Mouse (Mus musculus): ENCODE results near the gene Fancm. TPM values are rescaled to one million over a fixed set of nuclear protein-coding genes. Genes with fewer than 3 reads are reported as not detected.

The Fancm gene
- polyA plus RNA-seq (2015; fragmentation: Illumina TruSeq; extraction: RNeasy Lipid Tissue Mini Kit (QIAGEN cat#74804); ENCODE audit: low read depth, low replicate concordance), result 4.7 TPM

GRCm38 (mm10) chr12:65075085-65075732, at the start of gene Fancm:
Gene Fancm, plus strand, starts transcription at chr12:65075603.

DNA sequence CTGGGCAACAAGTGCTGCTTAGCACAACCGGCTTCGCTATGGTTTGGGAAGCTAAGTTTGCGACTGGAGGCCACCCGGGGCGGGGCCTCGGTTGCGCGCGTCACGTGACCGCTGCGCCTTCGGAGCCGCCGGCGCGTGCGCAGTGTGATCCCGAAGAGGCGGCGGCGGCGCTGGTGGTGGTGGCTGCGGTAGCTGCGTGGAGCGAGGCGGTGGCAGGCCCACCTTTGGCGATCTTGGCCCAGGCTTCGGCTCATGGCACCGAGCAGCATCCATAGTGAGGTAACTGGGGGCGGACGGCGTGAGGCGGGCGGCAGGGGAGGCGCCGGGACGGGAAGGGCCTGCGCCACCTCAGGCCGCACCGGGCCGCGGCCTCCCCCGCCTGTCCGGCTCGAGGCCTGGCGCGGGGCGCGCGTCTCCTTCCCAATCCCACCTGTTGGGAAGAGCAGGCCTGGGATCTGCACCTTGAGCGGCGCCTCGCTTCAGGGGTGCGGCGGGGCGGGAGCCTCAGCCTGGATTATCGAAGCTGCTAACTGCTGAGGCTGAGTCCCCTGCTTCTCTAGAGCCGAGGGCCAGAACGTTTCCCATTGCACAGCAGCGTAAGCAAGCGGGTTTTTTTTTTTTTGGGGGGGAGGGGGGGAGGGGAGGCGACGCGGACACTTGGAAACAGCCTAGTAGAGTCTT, 39.1 kb upstream of the Fancm start, which contains the start of gene Prpf39:
TSS of gene Prpf39 (plus strand) at position 144 of the 681 bp plus-strand sequence.

DNA sequence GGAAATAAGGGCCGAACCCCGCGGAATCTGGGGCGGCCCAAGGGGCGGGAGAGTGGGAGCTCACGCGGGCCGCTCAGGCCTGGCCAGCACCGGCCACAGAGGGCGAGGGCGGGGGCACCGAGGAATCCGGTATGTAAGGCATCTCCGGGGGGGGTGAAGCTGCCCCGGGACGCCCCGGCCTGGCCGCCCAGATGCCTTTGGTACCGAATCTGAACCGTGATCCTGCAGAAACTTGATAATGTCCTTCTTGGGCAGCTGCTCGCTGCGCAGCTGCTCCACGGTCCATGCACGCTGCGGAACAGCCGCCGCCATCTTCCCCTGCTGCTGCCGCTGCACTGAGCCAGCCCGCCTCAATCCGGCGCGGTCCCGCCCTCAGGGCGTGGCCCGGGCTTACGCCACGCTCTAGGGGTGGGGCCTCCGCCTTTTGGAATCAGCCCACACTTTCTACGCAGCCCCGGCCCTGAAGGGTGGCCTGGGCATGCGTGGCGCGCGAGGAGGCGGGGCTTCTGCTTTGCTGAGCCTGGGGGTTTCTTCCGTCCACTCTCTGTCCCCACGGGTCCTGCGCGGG, 1.7 kb upstream of the Fancm start, which contains the start of gene Fkbp3:
TSS of gene Fkbp3 (minus strand) at position 397 of the 568 bp plus-strand sequence.

GRCm38 (mm10) chr12:65172021-65172951, 96.9 kb downstream of the Fancm start, which contains the start of gene Mis18bp1:
Gene Mis18bp1, minus strand, starts transcription at chr12:65172604.

Other genes with a start within 250 kb of the Fancm start
- gene Gm527, start 157.7 kb upstream of the Fancm start, polyA plus RNA-seq (2015; fragmentation: Illumina TruSeq; extraction: RNeasy Lipid Tissue Mini Kit (QIAGEN cat#74804); ENCODE audit: low read depth, low replicate concordance), result 18.2 TPM
- 13.5 TPM for gene Klhl28, start 110.1 kb upstream of the Fancm start, polyA plus RNA-seq (2015; fragmentation: Illumina TruSeq; extraction: RNeasy Lipid Tissue Mini Kit (QIAGEN cat#74804); ENCODE audit: low read depth, low replicate concordance)
- gene Togaram1, start 109.8 kb upstream of the Fancm start, polyA plus RNA-seq (2015; fragmentation: Illumina TruSeq; extraction: RNeasy Lipid Tissue Mini Kit (QIAGEN cat#74804); ENCODE audit: low read depth, low replicate concordance), result 26.9 TPM
- gene Prpf39, start 39.3 kb upstream of the Fancm start, polyA plus RNA-seq (2015; fragmentation: Illumina TruSeq; extraction: RNeasy Lipid Tissue Mini Kit (QIAGEN cat#74804); ENCODE audit: low read depth, low replicate concordance), result 35.0 TPM
- 325 TPM for gene Fkbp3, start 1.6 kb upstream of the Fancm start, polyA plus RNA-seq (2015; fragmentation: Illumina TruSeq; extraction: RNeasy Lipid Tissue Mini Kit (QIAGEN cat#74804); ENCODE audit: low read depth, low replicate concordance)
- gene Mis18bp1, start 97.0 kb downstream of the Fancm start, polyA plus RNA-seq (2015; fragmentation: Illumina TruSeq; extraction: RNeasy Lipid Tissue Mini Kit (QIAGEN cat#74804); ENCODE audit: low read depth, low replicate concordance), result 0.58 TPM
- gene Wdr20rt, start 149.9 kb downstream of the Fancm start, polyA plus RNA-seq (2015; fragmentation: Illumina TruSeq; extraction: RNeasy Lipid Tissue Mini Kit (QIAGEN cat#74804); ENCODE audit: low read depth, low replicate concordance), result not detected